Mouse (Mus musculus) hindbrain, embryonic 12.5 days (tissue): ENCODE measurements around the gene Vmn1r205. TPM values are rescaled to one million over a fixed set of nuclear protein-coding genes. Genes with fewer than 3 reads are reported as not detected.
"Not testable (repeated sequence)": the region's sequence is repeated elsewhere in the genome, so short reads cannot be mapped to it uniquely, and the experiment has no call there.

Experiments
- ATAC-seq: fragments of 200-750 bp; cut with Nextera tagmentation; 2 replicates; pipeline ENCODE4 v1.8.0; 2017; ENCODE audit warnings: moderate TSS enrichment; ENCODE audit not compliant: low FRiP score
- H3K27ac ChIP-seq: fragments of 300-500 bp; sonication (generic); 2 replicates; pipeline ENCODE4 v1.5.1; 2016; ENCODE audit warnings: mild to moderate bottlenecking
- H3K27me3 ChIP-seq: fragments of 300-500 bp; sonication (generic); 2 replicates; pipeline ENCODE4 v1.6.1; 2016; ENCODE audit warnings: mild to moderate bottlenecking
- H3K36me3 ChIP-seq: fragments of 300-500 bp; sonication (generic); 2 replicates; pipeline ENCODE4 v1.6.1; 2016; ENCODE audit warnings: mild to moderate bottlenecking
- H3K4me1 ChIP-seq: fragments of 300-500 bp; sonication (generic); 2 replicates; pipeline ENCODE4 v1.6.1; 2016
- H3K4me2 ChIP-seq: fragments of 300-500 bp; sonication (generic); replicated peaks from 2 replicates; pipeline ENCODE4 v1.6.1; 2016; ENCODE audit warnings: mild to moderate bottlenecking
- H3K4me3 ChIP-seq: fragments of 300-500 bp; sonication (generic); 2 replicates; pipeline ENCODE4 v1.5.1; 2016; ENCODE audit warnings: mild to moderate bottlenecking
- H3K9ac ChIP-seq: fragments of 300-500 bp; sonication (generic); 2 replicates; pipeline ENCODE4 v1.6.1; 2016; ENCODE audit warnings: mild to moderate bottlenecking, moderate library complexity
- H3K9me3 ChIP-seq: fragments of 300-500 bp; sonication (generic); replicated peaks from 2 replicates; pipeline ENCODE4 v1.6.1; 2016; ENCODE audit warnings: mild to moderate bottlenecking
- WGBS: fragments of 180-500 bp; shearing (Covaris S2); methylation state at CpG from one replicate; pipeline ENCODE4 v1.1.7; 2016; 5-methylcytosine and 5-hydroxymethylcytosine counted together
- polyA plus RNA-seq: library from polyadenylated mRNA; unstranded; fragments of >200 nt; fragmentation: Nextera tagmentation; extraction: Ambion mirVana; gene quantifications from 2 replicates; pipeline ENCODE4 v1.2.1, GENCODE M21; 2016

The Vmn1r205 gene
- polyA plus RNA-seq, result not detected in 2 replicates

DNA sequence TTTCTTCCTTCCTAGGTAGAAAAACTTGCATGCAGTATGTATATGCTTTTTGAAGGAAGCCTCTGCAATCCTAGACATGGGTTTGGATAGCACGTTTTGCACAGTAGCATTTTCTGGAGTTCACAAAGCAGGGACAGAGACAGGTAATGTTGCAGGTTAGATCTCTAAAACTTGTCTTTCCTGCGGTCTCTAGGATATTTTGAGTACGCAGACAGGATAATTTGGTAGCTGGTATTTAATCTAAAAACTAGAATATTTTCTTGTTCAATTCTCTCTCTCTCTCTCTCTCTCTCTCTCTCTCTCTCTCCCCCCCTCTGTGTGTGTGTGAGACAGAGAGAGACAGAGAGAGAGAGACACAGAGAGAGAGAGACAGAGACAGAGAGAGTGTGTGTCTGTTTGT is at the start of gene Vmn1r205:
TSS of gene Vmn1r205 (minus strand) at position 101 of the 400 bp plus-strand sequence.
- WGBS, result 86% methylated on average over 3 of the region's 3 CpGs
- H3K4me3 ChIP-seq, result no peak within 1 kb of the TSS
- H3K4me1 ChIP-seq, result no peaks in the 10 kb centered on the region
- H3K9me3 ChIP-seq, result no peaks in the 10 kb centered on the region
- ATAC-seq, result no peak
- no peaks in the 10 kb centered on the region for H3K36me3 ChIP-seq
- no peak within 1 kb of the TSS for H3K9ac ChIP-seq
- H3K27ac ChIP-seq, result no peak within 1 kb of the TSS
- H3K4me2 ChIP-seq, result no peak within 1 kb of the TSS
- no peaks in the 10 kb centered on the region for H3K27me3 ChIP-seq

DNA sequence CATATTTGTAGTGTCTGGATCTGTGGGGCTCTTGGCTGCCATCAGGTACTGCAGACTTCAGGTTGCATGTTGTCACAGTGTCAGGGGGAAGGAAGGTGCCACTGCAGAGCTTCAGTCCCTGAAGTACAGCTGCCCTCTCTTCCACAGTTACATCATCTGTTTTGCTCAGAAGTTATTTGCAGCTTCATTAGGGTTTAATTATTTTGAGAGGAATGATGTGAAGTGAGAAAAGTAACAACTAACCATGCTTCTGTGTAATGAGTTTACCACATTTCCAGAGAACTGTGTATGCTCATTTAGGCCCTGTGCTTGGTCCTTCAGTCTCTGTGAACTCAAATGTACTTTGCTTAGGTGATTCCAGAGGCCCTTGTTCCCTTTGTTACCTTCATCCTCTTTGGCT is 31.4 kb upstream of the Vmn1r205 start, which contains the start of gene Vmn1r206:
TSS of gene Vmn1r206 (minus strand) at position 101 of the 400 bp plus-strand sequence.
- not testable (repeated sequence) for H3K36me3 ChIP-seq, H3K4me1 ChIP-seq, H3K4me3 ChIP-seq, H3K4me2 ChIP-seq, H3K9me3 ChIP-seq, ATAC-seq, H3K27me3 ChIP-seq, H3K27ac ChIP-seq, H3K9ac ChIP-seq

GRCm38 (mm10) chr13:22583336-22583735 is 9.5 kb downstream of the Vmn1r205 start:
- H3K27ac ChIP-seq, H3K4me1 ChIP-seq, H3K36me3 ChIP-seq, H3K4me3 ChIP-seq, H3K4me2 ChIP-seq, H3K27me3 ChIP-seq, ATAC-seq, H3K9me3 ChIP-seq, H3K9ac ChIP-seq: not testable (repeated sequence)
- WGBS, result 77% methylated on average over 14 of the region's 14 CpGs

- H3K9me3 ChIP-seq, ATAC-seq, H3K27ac ChIP-seq, H3K36me3 ChIP-seq, H3K4me1 ChIP-seq, H3K27me3 ChIP-seq, H3K4me3 ChIP-seq, H3K9ac ChIP-seq, H3K4me2 ChIP-seq: not testable (repeated sequence)
- 71% methylated on average over 3 of the region's 3 CpGs for WGBS
Measured at GRCm38 (mm10) chr13:22574911-22575310, 17.9 kb downstream of the Vmn1r205 start.

- not testable (repeated sequence) for H3K36me3 ChIP-seq, H3K9ac ChIP-seq, H3K4me2 ChIP-seq, H3K4me1 ChIP-seq, H3K27me3 ChIP-seq, H3K9me3 ChIP-seq, H3K27ac ChIP-seq, H3K4me3 ChIP-seq, ATAC-seq
- WGBS, result 60% methylated on average over 1 of the region's 1 CpGs
Measured at GRCm38 (mm10) chr13:22552898-22553297, 39.9 kb downstream of the Vmn1r205 start, which contains the start of gene Vmn1r204. Gene Vmn1r204, plus strand, starts transcription at chr13:22553198.

Other genes starting within 250 kb of the Vmn1r205 start
- not detected in 2 replicates for gene Vmn1r198, start 242.6 kb downstream of the Vmn1r205 start, polyA plus RNA-seq
- not detected in 2 replicates for gene Vmn1r199, start 213.2 kb downstream of the Vmn1r205 start, polyA plus RNA-seq
- gene Vmn1r200, start 202.6 kb downstream of the Vmn1r205 start, polyA plus RNA-seq, result not detected in 2 replicates
- gene Vmn1r201, start 121.1 kb downstream of the Vmn1r205 start, polyA plus RNA-seq, result not detected in 2 replicates
- gene Vmn1r202, start 87.6 kb downstream of the Vmn1r205 start, polyA plus RNA-seq, result not detected in 2 replicates
- gene Vmn1r203, start 74.9 kb downstream of the Vmn1r205 start, polyA plus RNA-seq, result not detected in 2 replicates
- not detected in 2 replicates for gene Vmn1r204, start 39.8 kb downstream of the Vmn1r205 start, polyA plus RNA-seq
- gene Vmn1r206, start 31.3 kb upstream of the Vmn1r205 start, polyA plus RNA-seq, result not detected in 2 replicates
- gene Vmn1r207-ps, start 136.6 kb upstream of the Vmn1r205 start, polyA plus RNA-seq, result not detected in 2 replicates
- gene Vmn1r208, start 184.4 kb upstream of the Vmn1r205 start, polyA plus RNA-seq, result not detected in 2 replicates
- not detected in 2 replicates for gene Vmn1r209, start 216.7 kb upstream of the Vmn1r205 start, polyA plus RNA-seq
- not detected in 2 replicates for gene Vmn1r210, start 238.3 kb upstream of the Vmn1r205 start, polyA plus RNA-seq